Comparison of ENCODE assay signal across 23 mouse cellular contexts in the genomic region with DNA sequence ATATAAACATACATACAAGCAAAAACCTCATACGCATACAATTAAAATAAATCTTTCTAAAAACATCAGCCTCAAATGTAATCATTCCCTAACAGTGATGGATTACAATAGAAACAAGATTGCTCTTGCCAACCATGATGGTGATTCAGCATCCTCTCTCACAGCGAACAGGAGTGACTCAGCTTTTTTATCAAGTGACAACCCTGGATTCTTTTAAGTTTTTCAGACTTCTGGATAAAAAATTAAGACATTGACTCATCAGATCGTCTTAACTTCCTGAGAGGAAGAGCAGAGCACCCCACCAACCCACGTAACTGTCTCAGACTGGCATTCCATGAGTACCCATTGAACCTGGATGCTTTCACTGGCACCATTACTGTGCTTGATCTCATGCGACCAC.
A peak's percentile ranks its signal among the peaks of the same experiment; 100 is the strongest.
DNase-seq lines count a peak whose midpoint lies in the region; TF ChIP-seq lines count a peak whose summit lies in the region.
"Had no signal": no experiment of that assay in that cellular context is flagged by ENCODE, and none has a peak within 500 bp of the region (broad histone marks: within the 10 kb centered on the region; RNA-seq: fewer than 3 reads in every experiment).

No protein-coding gene starts in this region.

- no peak overlapping the region for H3K4me3 ChIP-seq in embryonic fibroblast, embryonic 13.5 days (ENCODE audit: insufficient read depth, low read length)
- H3K4me3 ChIP-seq: embryonic facial prominence, embryonic 10.5 days; embryonic facial prominence, embryonic 15.5 days; forebrain, embryonic 13.5 days; heart, embryonic 12.5 days; hindbrain, embryonic 13.5 days; limb, embryonic 13.5 days; lung, embryonic 15.5 days; neural tube, embryonic 12.5 days; stomach, embryonic 15.5 days had no signal

- no peaks in the 10 kb centered on the region for H3K4me1 ChIP-seq in embryonic fibroblast, embryonic 13.5 days (ENCODE audit: control insufficient read depth, insufficient read depth, low read length)
- H3K4me1 ChIP-seq: embryonic facial prominence, embryonic 10.5 days; embryonic facial prominence, embryonic 15.5 days; forebrain, embryonic 13.5 days; heart, embryonic 12.5 days; hindbrain, embryonic 13.5 days; limb, embryonic 13.5 days; lung, embryonic 15.5 days; neural tube, embryonic 12.5 days; stomach, embryonic 15.5 days had no signal

- peak; percentile 14 for DNase-seq in 3134 (ENCODE audit: extremely low read depth, insufficient read length, low spot score)
- peak; percentile 68 for DNase-seq in 3T3-L1 (ENCODE audit: low read depth, low spot score)
- peak; percentile 8 for DNase-seq in MEL-GATA-1-ER (ENCODE audit: extremely low read depth, low read depth)
- DNase-seq in cerebellum, adult 8-10 months, result no peak
- DNase-seq in kidney, postnatal 4 days, result no peak
- DNase-seq in cerebellum, adult 11 months, result no peak
- DNase-seq: cerebellum, adult 9-11 months; gastrocnemius, postnatal 25 days; heart, adult 18-20 months; heart, postnatal 4 days; kidney, adult 9 months; kidney, postnatal 14 days; thymus, postnatal 14 days had no signal

- peak overlapping the region; percentile 85 for H3K27ac ChIP-seq in embryonic fibroblast, embryonic 13.5 days (ENCODE audit: insufficient read depth, low read length)
- H3K27ac ChIP-seq: embryonic facial prominence, embryonic 10.5 days; embryonic facial prominence, embryonic 15.5 days; forebrain, embryonic 13.5 days; hindbrain, embryonic 13.5 days; limb, embryonic 13.5 days; lung, embryonic 15.5 days; neural tube, embryonic 12.5 days; stomach, embryonic 15.5 days had no signal

- TF ChIP-seq POLR2A in embryonic fibroblast, embryonic 13.5 days (IDR thresholded peaks at IDR 0.05; ENCODE audit: low read depth, low read length), result no peak

- no peak for TF ChIP-seq CTCF in embryonic fibroblast, embryonic 13.5 days (IDR thresholded peaks at IDR 0.05; ENCODE audit: borderline replicate concordance, insufficient read depth, low read length)

Comparison
In these comparisons a context has a peak if more than half of its experiments do, and no peak if none do; other contexts are left out.
1. DNase-seq: peak in 3134 (single experiment), 3T3-L1 (single experiment) and MEL-GATA-1-ER (single experiment); none in cerebellum, adult 8-10 months (single experiment), kidney, postnatal 4 days (0 of 2) and cerebellum, adult 11 months (single experiment).